ENCODE assay signal across 8 mouse cellular contexts in genomic region chr15:88828800-88829705, GRCm38 (mm10). TPM values are rescaled to one million over a fixed set of nuclear protein-coding genes. Genes with fewer than 3 reads are reported as not detected.
A peak's percentile ranks its signal among the peaks of the same experiment; 100 is the strongest.
DNase-seq lines count a peak whose midpoint lies in the region; ATAC-seq and TF ChIP-seq lines count a peak whose summit lies in the region.

No protein-coding gene starts in this region.

- H3K4me3 ChIP-seq in bone marrow, adult 2 months (replicated peaks; ENCODE audit: control insufficient read depth, low read depth, low read length) = no peak overlapping the region
- no peak overlapping the region for H3K4me3 ChIP-seq in embryonic facial prominence, embryonic 15.5 days (replicated peaks)
- H3K4me3 ChIP-seq in heart, embryonic 10.5 days = no peak overlapping the region
- no peak overlapping the region for H3K4me3 ChIP-seq in limb, embryonic 14.5 days (replicated peaks; ENCODE audit: low read length)
- no peak overlapping the region for H3K4me3 ChIP-seq in midbrain, embryonic 16.5 days (ENCODE audit: low read depth, low read length)
- no peak overlapping the region for H3K4me3 ChIP-seq in spleen, adult 2 months (ENCODE audit: extremely low read depth, insufficient read depth, insufficient read length)

- no peak overlapping the region for H3K4me2 ChIP-seq in embryonic facial prominence, embryonic 15.5 days (replicated peaks)
- no peak overlapping the region for H3K4me2 ChIP-seq in limb, embryonic 14.5 days (replicated peaks; ENCODE audit: low read depth, low read length, severe bottlenecking)
- H3K4me2 ChIP-seq in midbrain, embryonic 16.5 days (ENCODE audit: low read length) = no peak overlapping the region

- TF ChIP-seq CTCF in bone marrow, adult 2 months (IDR thresholded peaks at IDR 0.05; ENCODE audit: control insufficient read depth, insufficient read depth, low read length) = peak; percentile 99
- peak; percentile 95; the same call in 1 of the 2 replicates for TF ChIP-seq CTCF in spleen, adult 2 months (IDR thresholded peaks at IDR 0.05; ENCODE audit: extremely low read depth, insufficient read depth, insufficient read length, insufficient replicate concordance)

- WGBS in bone marrow, adult 2 months = 54% methylated on average over 17 of the region's 17 CpGs
- 54% methylated on average over 17 of the region's 17 CpGs for WGBS in embryonic facial prominence, embryonic 15.5 days
- WGBS in heart, embryonic 10.5 days = 48% methylated on average over 17 of the region's 17 CpGs
- 60% methylated on average over 16 of the region's 17 CpGs for WGBS in limb, embryonic 14.5 days
- WGBS in midbrain, embryonic 16.5 days = 55% methylated on average over 17 of the region's 17 CpGs
- 56% methylated on average over 17 of the region's 17 CpGs for WGBS in spleen, adult 2 months

- TF ChIP-seq POLR2A in bone marrow, adult 2 months (IDR thresholded peaks at IDR 0.05; ENCODE audit: borderline replicate concordance, control insufficient read depth, low read depth, low read length) = no peak
- no peak for TF ChIP-seq POLR2A in limb, embryonic 14.5 days (IDR thresholded peaks at IDR 0.05; ENCODE audit: borderline replicate concordance, extremely low read depth, insufficient read depth, insufficient read length)
- TF ChIP-seq POLR2A in spleen, adult 2 months (IDR thresholded peaks at IDR 0.05; ENCODE audit: low read depth, low read length) = no peak

- no peak overlapping the region for H3K9ac ChIP-seq in embryonic facial prominence, embryonic 15.5 days
- H3K9ac ChIP-seq in limb, embryonic 14.5 days (ENCODE audit: low read depth, low read length, severe bottlenecking) = no peak overlapping the region
- H3K9ac ChIP-seq in midbrain, embryonic 16.5 days (ENCODE audit: low read depth, low read length) = no peak overlapping the region; the same call in 1 of the 2 replicates

- H3K4me1 ChIP-seq in bone marrow, adult 2 months (ENCODE audit: control insufficient read depth, insufficient read depth, low read length) = no peaks in the 10 kb centered on the region
- H3K4me1 ChIP-seq in embryonic facial prominence, embryonic 15.5 days = peaks cover 9% of the 10 kb centered on the region
- H3K4me1 ChIP-seq in heart, embryonic 10.5 days = peaks cover 50% of the 10 kb centered on the region
- H3K4me1 ChIP-seq in limb, embryonic 14.5 days (ENCODE audit: control insufficient read depth, insufficient read depth, low read length) = peaks cover 3% of the 10 kb centered on the region; the same call in 1 of the 2 replicates
- no peaks in the 10 kb centered on the region; the same call in 1 of the 2 replicates for H3K4me1 ChIP-seq in midbrain, embryonic 16.5 days (ENCODE audit: control insufficient read depth, insufficient read depth, low read length)
- no peaks in the 10 kb centered on the region for H3K4me1 ChIP-seq in spleen, adult 2 months (ENCODE audit: control insufficient read depth, insufficient read depth, insufficient read length)

- H3K27ac ChIP-seq in bone marrow, adult 2 months (ENCODE audit: control insufficient read depth, insufficient read depth, low read depth, low read length, poor library complexity) = no peak overlapping the region
- no peak overlapping the region for H3K27ac ChIP-seq in embryonic facial prominence, embryonic 15.5 days (replicated peaks)
- H3K27ac ChIP-seq in heart, embryonic 10.5 days = 0 out of 2 replicates have a peak overlapping the region, but pooled peaks have one; percentile 1
- H3K27ac ChIP-seq in limb, embryonic 14.5 days (replicated peaks; ENCODE audit: low read depth, low read length) = no peak overlapping the region
- H3K27ac ChIP-seq in midbrain, embryonic 16.5 days (ENCODE audit: low read length) = no peak overlapping the region
- no peak overlapping the region for H3K27ac ChIP-seq in spleen, adult 2 months (ENCODE audit: insufficient read depth, low read length)

- no peaks in the 10 kb centered on the region for H3K27me3 ChIP-seq in embryonic facial prominence, embryonic 15.5 days
- H3K27me3 ChIP-seq in heart, embryonic 10.5 days (ENCODE audit: insufficient read depth, poor library complexity, severe bottlenecking) = no peaks in the 10 kb centered on the region
- no peaks in the 10 kb centered on the region for H3K27me3 ChIP-seq in limb, embryonic 14.5 days (ENCODE audit: control insufficient read depth, insufficient read depth, low read length)
- H3K27me3 ChIP-seq in midbrain, embryonic 16.5 days (ENCODE audit: control insufficient read depth, insufficient read depth, low read depth, low read length) = no peaks in the 10 kb centered on the region
- no peaks in the 10 kb centered on the region for H3K27me3 ChIP-seq in spleen, adult 2 months (ENCODE audit: control insufficient read depth, insufficient read depth, low read length)

- ATAC-seq in embryonic facial prominence, embryonic 15.5 days (ENCODE audit: insufficient number of reproducible peaks, low FRiP score, low TSS enrichment, low read depth) = peak; percentile 85
- ATAC-seq in limb, embryonic 14.5 days (ENCODE audit: low FRiP score, low read depth) = peak; percentile 90
- peak; percentile 83 for ATAC-seq in midbrain, embryonic 16.5 days

- H3K9me3 ChIP-seq in embryonic facial prominence, embryonic 15.5 days (replicated peaks) = no peaks in the 10 kb centered on the region
- no peaks in the 10 kb centered on the region for H3K9me3 ChIP-seq in heart, embryonic 10.5 days
- no peaks in the 10 kb centered on the region for H3K9me3 ChIP-seq in limb, embryonic 14.5 days (ENCODE audit: control insufficient read depth, low read length)
- H3K9me3 ChIP-seq in midbrain, embryonic 16.5 days (replicated peaks; ENCODE audit: control insufficient read depth, low read length, poor library complexity, severe bottlenecking) = no peaks in the 10 kb centered on the region

- peaks cover 27% of the 10 kb centered on the region for H3K36me3 ChIP-seq in embryonic facial prominence, embryonic 15.5 days
- peaks cover 31% of the 10 kb centered on the region for H3K36me3 ChIP-seq in heart, embryonic 10.5 days
- H3K36me3 ChIP-seq in limb, embryonic 14.5 days (ENCODE audit: control insufficient read depth, insufficient read depth, low read length) = peaks cover 31% of the 10 kb centered on the region
- H3K36me3 ChIP-seq in midbrain, embryonic 16.5 days (ENCODE audit: control insufficient read depth, insufficient read depth, low read length) = peaks cover 22% of the 10 kb centered on the region
- H3K36me3 ChIP-seq in spleen, adult 2 months (ENCODE audit: control insufficient read depth, insufficient read depth, low read length) = peaks cover 12% of the 10 kb centered on the region

- DNase-seq in A20 (ENCODE audit: low read depth, low spot score) = peak; percentile 83
- peak; percentile 93 for DNase-seq in heart, embryonic 10.5 days (ENCODE audit: low spot score)
- DNase-seq in kidney, adult 9 months = peak; percentile 95
- DNase-seq in limb, embryonic 14.5 days (ENCODE audit: low spot score) = peak; percentile 90
- peak; percentile 64 to 87 for DNase-seq in spleen, adult 2 months (ENCODE audit: low read depth in 1 of 2, low spot score in 2 of 2)

RNA-seq across cellular contexts. Expression of gene Creld2, which starts 9.6 kb away (rescaled TPM):
- polyA plus RNA-seq in bone marrow, adult 2 months (2011; ENCODE audit: insufficient read depth, insufficient read length, low replicate concordance, missing spikeins) = 13.8 and 29.7 TPM in 2 replicates
- polyA plus RNA-seq in embryonic facial prominence, embryonic 15.5 days (2015; fragmentation: Nextera tagmentation; extraction: Ambion mirVana) = 86.5 and 87.7 TPM in 2 replicates
- polyA plus RNA-seq in heart, embryonic 10.5 days (2016; fragmentation: Nextera tagmentation; extraction: Ambion mirVana) = 98.6 and 126 TPM in 2 replicates
- 59.3 and 79.1 TPM in 2 replicates for polyA plus RNA-seq in limb, embryonic 14.5 days (2012; rRNA removed)
- 74.9 and 85.9 TPM in 2 replicates for polyA plus RNA-seq in limb, embryonic 14.5 days (2014; fragmentation: Nextera tagmentation; extraction: Ambion mirVana)
- 60.6 and 66.4 TPM in 2 replicates for polyA plus RNA-seq in midbrain, embryonic 16.5 days (2015; fragmentation: Nextera tagmentation; extraction: Ambion mirVana)
- 35.7 and 38.9 TPM in 2 replicates for polyA plus RNA-seq in spleen, adult 2 months (2012; rRNA removed)

RNA-seq across cellular contexts. Expression of gene Alg12, which starts 9.9 kb away (rescaled TPM):
- 3.8 and 6.3 TPM in 2 replicates for polyA plus RNA-seq in bone marrow, adult 2 months (2011; ENCODE audit: insufficient read depth, insufficient read length, low replicate concordance, missing spikeins)
- 10.7 and 14.2 TPM in 2 replicates for polyA plus RNA-seq in embryonic facial prominence, embryonic 15.5 days (2015; fragmentation: Nextera tagmentation; extraction: Ambion mirVana)
- polyA plus RNA-seq in heart, embryonic 10.5 days (2016; fragmentation: Nextera tagmentation; extraction: Ambion mirVana) = 14.6 and 15.2 TPM in 2 replicates
- polyA plus RNA-seq in limb, embryonic 14.5 days (2012; rRNA removed) = 17.9 and 21.7 TPM in 2 replicates
- polyA plus RNA-seq in limb, embryonic 14.5 days (2014; fragmentation: Nextera tagmentation; extraction: Ambion mirVana) = 12.1 and 12.2 TPM in 2 replicates
- 7.8 and 9.4 TPM in 2 replicates for polyA plus RNA-seq in midbrain, embryonic 16.5 days (2015; fragmentation: Nextera tagmentation; extraction: Ambion mirVana)
- 16.6 and 18.6 TPM in 2 replicates for polyA plus RNA-seq in spleen, adult 2 months (2012; rRNA removed)

RNA-seq across cellular contexts. Expression of gene Pim3, which starts 32.9 kb away (rescaled TPM):
- 9.0 and 13.4 TPM in 2 replicates for polyA plus RNA-seq in bone marrow, adult 2 months (2011; ENCODE audit: insufficient read depth, insufficient read length, low replicate concordance, missing spikeins)
- polyA plus RNA-seq in embryonic facial prominence, embryonic 15.5 days (2015; fragmentation: Nextera tagmentation; extraction: Ambion mirVana) = 63.0 and 64.8 TPM in 2 replicates
- 68.1 and 73.7 TPM in 2 replicates for polyA plus RNA-seq in heart, embryonic 10.5 days (2016; fragmentation: Nextera tagmentation; extraction: Ambion mirVana)
- polyA plus RNA-seq in limb, embryonic 14.5 days (2012; rRNA removed) = 15.2 and 20.6 TPM in 2 replicates
- polyA plus RNA-seq in limb, embryonic 14.5 days (2014; fragmentation: Nextera tagmentation; extraction: Ambion mirVana) = 38.1 and 47.8 TPM in 2 replicates
- polyA plus RNA-seq in midbrain, embryonic 16.5 days (2015; fragmentation: Nextera tagmentation; extraction: Ambion mirVana) = 64.7 and 67.5 TPM in 2 replicates
- 16.2 and 20.8 TPM in 2 replicates for polyA plus RNA-seq in spleen, adult 2 months (2012; rRNA removed)
